15 mouse cellular contexts compared by ENCODE assay signal in the genomic region with DNA sequence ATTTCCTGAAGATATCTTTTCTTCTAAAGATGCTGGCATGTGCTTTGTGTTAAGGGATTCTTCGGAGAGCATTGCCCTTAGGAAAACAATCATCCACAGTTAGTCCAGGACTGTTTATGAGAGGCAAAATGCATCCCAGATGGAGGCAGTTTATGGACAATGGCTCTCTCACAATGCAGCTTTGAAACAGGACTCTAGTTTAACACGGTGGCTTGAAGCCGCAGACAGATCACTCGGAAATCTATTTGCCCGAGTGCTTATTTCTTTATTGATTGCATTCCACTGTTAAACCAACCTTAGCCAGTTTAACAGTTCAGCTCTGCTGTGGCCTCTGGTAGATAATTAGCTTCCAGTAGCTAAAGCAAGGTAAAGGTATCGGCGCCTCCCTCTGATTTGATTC.
DNase-seq lines count a peak whose midpoint lies in the region; ATAC-seq and TF ChIP-seq lines count a peak whose summit lies in the region.
"Had no signal": no experiment of that assay in that cellular context is flagged by ENCODE, and none has a peak within 500 bp of the region (broad histone marks: within the 10 kb centered on the region; RNA-seq: fewer than 3 reads in every experiment).

No protein-coding gene starts in this region.

- no peaks in the 10 kb centered on the region for H3K79me2 ChIP-seq in heart, adult 2 months (replicated peaks; ENCODE audit: control insufficient read depth, insufficient read depth, low read length)

- TF ChIP-seq EP300 in heart, adult 2 months (IDR thresholded peaks at IDR 0.05; ENCODE audit: insufficient read depth, low read depth, low read length), result no peak

- H3K4me3 ChIP-seq in heart, embryonic 15.5 days, result no peak overlapping the region
- H3K4me3 ChIP-seq in heart, adult 2 months, result no peak overlapping the region
- H3K4me3 ChIP-seq in embryonic facial prominence, embryonic 10.5 days, result no peak overlapping the region
- H3K4me3 ChIP-seq in kidney, embryonic 14.5 days (ENCODE audit: low read length), result no peak overlapping the region
- H3K4me3 ChIP-seq in midbrain, embryonic 12.5 days, result no peak overlapping the region

- no peaks in the 10 kb centered on the region for H3K9me3 ChIP-seq in heart, embryonic 15.5 days (replicated peaks)
- no peaks in the 10 kb centered on the region for H3K9me3 ChIP-seq in embryonic facial prominence, embryonic 10.5 days
- no peaks in the 10 kb centered on the region for H3K9me3 ChIP-seq in kidney, embryonic 14.5 days (ENCODE audit: control insufficient read depth, low read length)
- no peaks in the 10 kb centered on the region for H3K9me3 ChIP-seq in midbrain, embryonic 12.5 days

- H3K4me1 ChIP-seq in heart, embryonic 15.5 days (replicated peaks), result peaks cover 17% of the 10 kb centered on the region
- no peaks in the 10 kb centered on the region; the same call in 1 of the 2 replicates for H3K4me1 ChIP-seq in heart, adult 2 months (ENCODE audit: control insufficient read depth, insufficient read depth, low read length)
- H3K4me1 ChIP-seq in embryonic facial prominence, embryonic 10.5 days, result peaks cover 46% of the 10 kb centered on the region
- H3K4me1 ChIP-seq in kidney, embryonic 14.5 days (ENCODE audit: control insufficient read depth, insufficient read depth, low read length), result peaks cover 4% of the 10 kb centered on the region; the same call in 1 of the 2 replicates
- H3K4me1 ChIP-seq in midbrain, embryonic 12.5 days, result peaks cover 15% of the 10 kb centered on the region; the same call in 1 of the 2 replicates

- peaks cover 29% of the 10 kb centered on the region; the same call in 1 of the 2 replicates for H3K36me3 ChIP-seq in heart, embryonic 15.5 days
- no peaks in the 10 kb centered on the region for H3K36me3 ChIP-seq in heart, adult 2 months (ENCODE audit: control insufficient read depth, insufficient read depth, low read length)
- H3K36me3 ChIP-seq in embryonic facial prominence, embryonic 10.5 days (replicated peaks), result peaks cover 79% of the 10 kb centered on the region
- H3K36me3 ChIP-seq in kidney, embryonic 14.5 days (ENCODE audit: control insufficient read depth, insufficient read depth, low read length), result peaks cover 21% of the 10 kb centered on the region
- H3K36me3 ChIP-seq in midbrain, embryonic 12.5 days, result peaks cover 24% of the 10 kb centered on the region; the same call in 1 of the 2 replicates

- TF ChIP-seq POLR2A in heart, adult 2 months (IDR thresholded peaks at IDR 0.05; ENCODE audit: insufficient read depth, low read depth, low read length), result no peak

- WGBS in heart, embryonic 15.5 days, result 76% methylated on average over 7 of the region's 7 CpGs
- 84% methylated on average over 7 of the region's 7 CpGs for WGBS in heart, adult 2 months
- WGBS in embryonic facial prominence, embryonic 10.5 days, result 41% methylated on average over 7 of the region's 7 CpGs
- 48% methylated on average over 7 of the region's 7 CpGs for WGBS in kidney, embryonic 14.5 days
- 53% methylated on average over 7 of the region's 7 CpGs for WGBS in midbrain, embryonic 12.5 days

- H3K27ac ChIP-seq in heart, embryonic 15.5 days, result peak overlapping the region; percentile 8; the same call in 1 of the 2 replicates
- no peak overlapping the region for H3K27ac ChIP-seq in heart, adult 2 months
- peak overlapping the region; percentile 57 for H3K27ac ChIP-seq in embryonic facial prominence, embryonic 10.5 days (replicated peaks)
- peak overlapping the region; percentile 33 for H3K27ac ChIP-seq in kidney, embryonic 14.5 days (ENCODE audit: low read depth, low read length)
- peak overlapping the region; percentile 49; the same call in 1 of the 2 replicates for H3K27ac ChIP-seq in midbrain, embryonic 12.5 days (replicated peaks)

- intact Hi-C loops in heart, adult 2 months (cut with DNase I), result no loop called here
- intact Hi-C loops in heart, postnatal 10 days (cut with DNase I), result no loop called here

- ATAC-seq in heart, embryonic 15.5 days (replicated peaks; ENCODE audit: insufficient number of reproducible peaks, insufficient read depth, low FRiP score, low read depth), result no peak
- ATAC-seq in kidney, embryonic 14.5 days (ENCODE audit: low FRiP score, low TSS enrichment), result peak; percentile 62; the same call in 1 of the 2 replicates
- no peak for ATAC-seq in midbrain, embryonic 12.5 days (ENCODE audit: low FRiP score, low read depth)
- ATAC-seq in monocyte, adult 5-6 weeks (replicated peaks; ENCODE audit: insufficient number of reproducible peaks, low FRiP score, low TSS enrichment, poor library complexity, severe bottlenecking), result no peak
- ATAC-seq: forebrain, embryonic 14.5 days had no signal

- H3K27me3 ChIP-seq in heart, embryonic 15.5 days, result no peaks in the 10 kb centered on the region
- H3K27me3 ChIP-seq in heart, adult 2 months (ENCODE audit: control insufficient read depth, insufficient read depth, low read length), result no peaks in the 10 kb centered on the region
- H3K27me3 ChIP-seq in embryonic facial prominence, embryonic 10.5 days (replicated peaks; ENCODE audit: low read depth, poor library complexity, severe bottlenecking), result no peaks in the 10 kb centered on the region
- H3K27me3 ChIP-seq in kidney, embryonic 14.5 days (ENCODE audit: control insufficient read depth, insufficient read depth, low read length), result no peaks in the 10 kb centered on the region
- H3K27me3 ChIP-seq in midbrain, embryonic 12.5 days, result no peaks in the 10 kb centered on the region

- DNase-seq in heart, adult 2 months, result no peak
- DNase-seq in embryonic facial prominence, embryonic 10.5 days (ENCODE audit: low spot score), result peak; percentile 51
- DNase-seq in heart, postnatal 10 days, result no peak
- DNase-seq in lung, postnatal 4 days, result no peak
- DNase-seq: adrenal gland, postnatal 10 days; cerebellum, adult 2 months; gastrocnemius, postnatal 36 days; lung, adult 2 months; spleen, adult 18-20 months; thymus, adult 18-20 months had no signal

- no peak for TF ChIP-seq CTCF in heart, adult 2 months (IDR thresholded peaks at IDR 0.05)

- H3K4me2 ChIP-seq in heart, embryonic 15.5 days, result no peak overlapping the region
- H3K4me2 ChIP-seq in kidney, embryonic 14.5 days (replicated peaks; ENCODE audit: low read depth, low read length), result no peak overlapping the region
- no peak overlapping the region for H3K4me2 ChIP-seq in midbrain, embryonic 12.5 days (replicated peaks)

- no peak overlapping the region for H3K9ac ChIP-seq in heart, embryonic 15.5 days
- no peak overlapping the region for H3K9ac ChIP-seq in heart, adult 2 months (ENCODE audit: low read depth, low read length)
- no peak overlapping the region for H3K9ac ChIP-seq in kidney, embryonic 14.5 days (ENCODE audit: low read depth, low read length)
- no peak overlapping the region for H3K9ac ChIP-seq in midbrain, embryonic 12.5 days (replicated peaks)
